Mouse (Mus musculus) hematopoietic stem cell, adult 5-6 weeks (primary cell): ENCODE measurements around the gene Alyref. TPM values are rescaled to one million over a fixed set of nuclear protein-coding genes. Genes with fewer than 3 reads are reported as not detected.
"Not testable (repeated sequence)": the region's sequence is repeated elsewhere in the genome, so short reads cannot be mapped to it uniquely, and the experiment has no call there.

Experiments used
- ATAC-seq, 2 experiments: fragments of 125-278 bp in 1 of 2; replicated peaks in 1 of 2; 2 replicates each; pipeline ENCODE4 v1.8.0; 2016 to 2017; ENCODE audit warnings: inconsistent platforms in 2 of 2, mild to moderate bottlenecking in 2 of 2, moderate number of reproducible peaks in 2 of 2, low read depth in 1 of 2, moderate TSS enrichment in 1 of 2; ENCODE audit not compliant: low FRiP score in 2 of 2, poor library complexity in 2 of 2, severe bottlenecking in 2 of 2, insufficient read depth in 1 of 2, low TSS enrichment in 1 of 2
- total RNA-seq: library from RNA; stranded (forward); fragments of 172-1452, 232-1000 nt; gene quantifications from 2 replicates; pipeline ENCODE4 v1.2.3, GENCODE M21; 2017

Alyref gene
- total RNA-seq, 1 experiment from 2014 or later, result 110 TPM

- ATAC-seq, result no peak
These were observed 15.4 kb upstream of the Alyref start for GRCm38 (mm10) chr11:120613481-120613972.

- peak; percentile 64 to 65 for ATAC-seq
These were observed 14.6 kb upstream of the Alyref start for GRCm38 (mm10) chr11:120612763-120613162.

- ATAC-seq, result no peak
These were observed 12.4 kb upstream of the Alyref start for GRCm38 (mm10) chr11:120610477-120611046.

GRCm38 (mm10) chr11:120609250-120609649 is 11.1 kb upstream of the Alyref start:
- no peak for ATAC-seq

GRCm38 (mm10) chr11:120608241-120609034 is 10.3 kb upstream of the Alyref start, which contains the start of gene Npb:
Npb (plus strand) TSS chr11:120608477.
- ATAC-seq, result no peak

GRCm38 (mm10) chr11:120606764-120607163 is 8.6 kb upstream of the Alyref start:
- ATAC-seq, result no peak

- no peak for ATAC-seq
These were observed 7.5 kb upstream of the Alyref start for GRCm38 (mm10) chr11:120605667-120606066.

- no peak for ATAC-seq
These were observed 5.4 kb upstream of the Alyref start for GRCm38 (mm10) chr11:120603545-120603944.

- no peak for ATAC-seq
These were observed 2.6 kb upstream of the Alyref start for GRCm38 (mm10) chr11:120600716-120601115.

GRCm38 (mm10) chr11:120598990-120599549 is 905 bp upstream of the Alyref start:
- no peak for ATAC-seq

- no peak for ATAC-seq
These were observed 627 bp downstream of the Alyref start for GRCm38 (mm10) chr11:120597240-120598235.

- ATAC-seq, result peak in 1 of 2 experiments; percentile 42; a peak in 2 of 4 replicates
These were observed 9.6 kb downstream of the Alyref start for GRCm38 (mm10) chr11:120588531-120588930.

- no peak for ATAC-seq
These were observed 14.2 kb downstream of the Alyref start for GRCm38 (mm10) chr11:120583937-120584336.

- not testable (repeated sequence) for ATAC-seq
These were observed 15.2 kb downstream of the Alyref start for GRCm38 (mm10) chr11:120582982-120583293.

- no peak for ATAC-seq
These were observed 15.7 kb downstream of the Alyref start for GRCm38 (mm10) chr11:120582268-120582981.

- peak; percentile 25 to 30 for ATAC-seq
These were observed 16.5 kb downstream of the Alyref start, which contains the start of gene Arhgdia for GRCm38 (mm10) chr11:120581490-120582267. Arhgdia (minus strand) TSS chr11:120581624.
